Mouse (Mus musculus) forelimb bud, embryonic 11.5 days (tissue): Measurements from ENCODE around the gene Usp6nl.

ENCODE experiments used
- DNase-seq: peaks from one replicate; pipeline ENCODE4 v3.0.0-alpha.2; 2012; ENCODE audit warnings: low read depth, low spot score

The Usp6nl gene

DNA sequence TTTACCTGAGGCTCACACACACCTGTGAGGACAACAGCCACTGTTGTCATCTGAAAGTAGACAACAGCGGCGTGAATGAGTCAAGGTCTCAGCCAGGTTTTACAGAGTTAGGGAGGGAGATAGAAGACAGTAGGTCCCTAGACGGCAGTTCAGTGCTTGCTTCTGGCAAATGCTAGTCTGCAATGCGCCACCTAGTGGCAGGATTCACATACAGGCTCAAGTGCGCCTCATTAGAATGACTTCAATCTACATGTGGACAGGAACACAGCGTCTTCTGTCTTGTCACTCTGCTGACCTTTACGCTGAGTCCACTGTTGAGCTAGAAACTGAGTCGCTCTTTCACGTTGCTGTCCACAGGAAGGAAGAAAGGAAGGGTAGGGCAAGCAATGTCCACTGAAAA, 146.7 kb downstream of the Usp6nl start:
- peak; percentile 76 for DNase-seq

GRCm38 (mm10) chr2:6471110-6471611, 148.7 kb downstream of the Usp6nl start:
- no peak for DNase-seq

- DNase-seq: no peak
Observed at GRCm38 (mm10) chr2:6473829-6474228, 151.4 kb downstream of the Usp6nl start.

DNA sequence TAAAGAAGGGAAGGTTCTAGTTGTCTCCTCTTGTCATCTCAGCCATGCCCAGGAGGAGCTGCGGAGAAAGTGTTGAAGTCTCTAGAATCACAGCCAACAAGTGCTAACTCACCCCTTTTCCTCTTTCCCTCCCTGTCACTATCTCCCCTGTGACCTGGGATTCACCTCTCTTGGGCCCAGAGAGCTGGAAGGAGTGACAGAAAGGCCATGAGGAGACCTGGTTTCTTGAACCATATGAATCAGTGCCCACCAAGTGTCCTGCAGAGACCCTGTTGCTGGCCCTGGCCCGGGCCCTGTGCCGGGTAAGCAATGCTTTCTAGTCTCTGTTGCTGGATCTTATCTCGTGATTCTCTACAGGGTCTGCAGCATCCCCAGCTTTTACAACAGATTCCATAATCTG, 155.4 kb downstream of the Usp6nl start:
- no peak for DNase-seq

DNA sequence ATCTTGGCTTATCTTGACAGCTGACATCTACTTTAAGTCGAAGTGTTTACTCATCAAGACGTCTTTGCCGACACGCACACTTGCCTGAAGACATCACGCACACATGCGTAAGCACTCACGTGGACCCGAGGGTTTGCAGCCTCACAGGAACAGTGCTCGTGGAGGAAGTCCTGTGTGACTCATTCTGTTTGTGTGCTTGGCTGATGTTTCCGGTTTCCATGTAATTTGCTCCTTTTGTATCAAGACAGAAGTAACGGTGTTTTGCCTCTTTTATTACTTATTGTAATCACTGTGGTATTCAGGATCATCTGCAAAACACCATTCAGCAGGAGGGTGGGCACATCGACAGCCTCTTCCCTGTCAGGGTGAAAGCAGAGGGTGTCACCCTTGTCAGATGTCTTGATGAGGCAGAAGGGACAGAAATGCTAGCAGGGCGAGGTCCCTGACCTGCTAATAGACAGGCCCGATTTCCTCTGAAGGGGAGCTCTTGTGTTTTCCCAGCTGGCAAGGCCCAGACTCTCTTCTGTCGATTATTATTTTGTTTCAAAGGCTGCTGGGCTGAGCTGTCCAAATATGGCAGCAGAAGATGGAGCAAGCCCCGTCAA, 156.0 kb downstream of the Usp6nl start:
- no peak for DNase-seq

DNA sequence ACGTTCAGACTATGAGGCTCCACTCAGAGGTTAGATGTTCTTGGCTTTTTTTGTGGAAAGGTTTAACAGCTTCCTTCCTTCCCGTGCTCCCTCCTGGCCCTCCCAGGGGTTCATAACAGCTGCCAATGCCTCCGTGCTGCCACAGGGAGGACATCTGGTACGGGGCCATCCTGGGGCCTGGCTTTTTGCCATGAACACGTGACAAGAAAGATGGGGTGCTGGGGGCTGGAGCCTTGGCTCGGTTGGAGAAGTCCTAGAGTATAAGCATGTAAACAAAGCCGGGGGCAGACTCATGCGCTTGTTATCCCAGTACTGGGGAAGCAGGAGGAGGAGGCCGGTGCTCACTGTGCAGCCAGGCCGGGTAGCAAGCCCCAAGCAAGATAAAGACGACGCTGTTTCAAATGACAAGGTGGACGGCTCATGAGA, 156.5 kb downstream of the Usp6nl start:
- DNase-seq: no peak

GRCm38 (mm10) chr2:6479620-6480019, 157.2 kb downstream of the Usp6nl start:
- DNase-seq: no peak

- DNase-seq: no peak
Observed at GRCm38 (mm10) chr2:6481966-6482365, 159.5 kb downstream of the Usp6nl start.

DNA sequence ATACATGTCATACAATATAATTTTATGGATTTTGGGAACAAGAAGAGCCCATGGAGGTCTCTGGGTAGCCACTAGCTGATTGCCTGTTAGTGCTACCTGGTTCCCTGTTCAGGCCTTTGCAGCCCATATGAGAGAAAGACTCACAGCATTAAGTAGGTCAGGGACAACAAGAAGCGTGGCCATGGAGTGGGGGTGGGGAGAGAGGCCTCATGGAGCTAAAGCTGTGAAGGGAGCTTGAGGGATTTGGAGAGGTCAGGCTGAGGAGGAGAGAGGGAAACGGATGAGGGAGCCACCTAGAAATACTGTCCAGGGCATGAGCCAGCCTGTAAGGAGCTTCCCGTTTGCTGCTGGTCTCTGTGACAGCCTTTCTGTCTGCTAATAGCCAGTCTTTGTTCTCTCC, 159.9 kb downstream of the Usp6nl start:
- DNase-seq: no peak

DNA sequence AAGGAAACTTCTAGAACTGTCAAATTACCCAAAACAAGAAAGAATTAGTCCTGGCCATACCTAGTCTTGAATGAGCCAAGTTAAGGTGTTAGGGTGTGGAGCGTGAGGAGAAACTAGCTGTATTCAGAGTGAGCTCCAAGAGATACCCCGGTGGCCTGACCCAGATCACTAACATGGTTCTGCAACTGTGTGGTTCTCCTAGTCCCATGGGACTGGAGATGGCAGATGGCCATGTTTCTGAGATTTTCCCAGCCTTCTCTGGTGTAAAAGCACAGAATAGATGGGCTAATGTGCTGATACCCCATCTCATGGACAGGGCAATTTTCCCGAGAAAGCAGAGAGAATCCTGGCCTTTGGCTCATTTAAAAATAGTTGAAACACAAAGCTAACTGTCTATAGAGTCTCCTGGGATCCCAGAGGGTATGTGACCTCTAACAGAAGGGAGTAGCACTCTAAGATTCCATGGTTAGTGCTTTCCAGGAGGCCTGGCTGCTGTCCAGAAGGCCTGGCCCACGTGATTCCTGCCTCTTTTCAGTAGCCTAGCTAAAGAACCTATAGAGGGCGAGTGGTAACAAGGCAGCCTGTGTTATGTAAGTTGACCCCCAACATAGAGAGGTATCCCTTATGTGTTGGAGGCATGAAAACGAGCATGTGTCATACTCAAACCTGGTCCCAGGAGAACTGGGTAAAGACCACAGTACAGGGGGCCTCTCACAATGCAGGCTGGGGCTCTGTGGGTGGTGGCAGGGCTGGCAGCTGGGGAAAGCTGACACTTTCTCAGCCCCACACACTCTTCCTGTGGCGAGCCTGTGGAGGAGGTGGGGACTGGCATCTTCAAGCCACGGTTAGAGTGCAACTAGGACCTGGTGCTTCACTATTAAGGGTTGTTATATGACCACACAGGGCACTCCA, 160.9 kb downstream of the Usp6nl start:
- peak; percentile 52 for DNase-seq

GRCm38 (mm10) chr2:6484179-6484578, 161.7 kb downstream of the Usp6nl start:
- no peak for DNase-seq

DNA sequence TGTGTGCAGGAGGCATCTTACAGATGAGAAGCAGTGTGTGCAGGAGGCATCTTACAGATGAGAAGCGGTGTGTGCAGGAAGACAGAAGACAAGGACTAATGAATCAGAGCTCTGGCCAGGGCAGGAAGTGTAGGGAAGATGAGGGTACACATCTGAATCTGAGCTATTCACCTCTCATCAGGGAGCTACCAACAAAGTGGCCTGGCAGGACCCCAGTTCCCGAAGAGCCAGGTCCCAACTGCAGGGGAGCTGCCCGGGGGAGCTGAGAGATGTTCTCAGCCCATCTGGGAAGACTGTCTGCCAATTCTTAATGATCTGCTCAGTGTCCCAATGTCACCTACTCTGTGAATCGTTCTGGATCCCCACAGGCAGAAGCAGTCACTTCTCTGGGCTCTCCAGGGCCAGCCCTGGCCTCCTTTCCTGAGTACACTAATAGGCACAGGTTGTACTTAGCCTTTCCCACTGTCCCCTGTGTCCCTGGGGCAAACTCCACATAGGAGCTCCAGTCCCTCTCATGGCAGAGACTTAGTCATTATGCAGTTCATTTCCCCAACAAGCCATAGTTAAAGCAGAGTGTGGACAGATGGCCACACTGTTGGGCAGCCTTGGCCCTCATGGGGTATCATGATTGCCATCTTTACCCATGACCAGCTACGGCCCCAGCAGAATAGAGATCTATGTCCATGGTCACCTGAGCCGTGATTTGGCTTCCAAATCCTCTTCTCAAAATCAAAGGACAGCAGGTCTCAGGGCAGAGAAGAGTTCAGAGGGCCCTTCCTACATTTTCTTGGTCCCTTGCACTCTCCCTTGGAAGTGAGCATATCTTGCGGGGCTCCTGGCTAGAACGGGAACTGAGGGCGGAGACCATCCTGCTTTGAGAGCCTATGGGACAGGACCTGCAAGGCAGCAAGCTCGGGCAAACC, 165.4 kb downstream of the Usp6nl start:
- no peak for DNase-seq

DNA sequence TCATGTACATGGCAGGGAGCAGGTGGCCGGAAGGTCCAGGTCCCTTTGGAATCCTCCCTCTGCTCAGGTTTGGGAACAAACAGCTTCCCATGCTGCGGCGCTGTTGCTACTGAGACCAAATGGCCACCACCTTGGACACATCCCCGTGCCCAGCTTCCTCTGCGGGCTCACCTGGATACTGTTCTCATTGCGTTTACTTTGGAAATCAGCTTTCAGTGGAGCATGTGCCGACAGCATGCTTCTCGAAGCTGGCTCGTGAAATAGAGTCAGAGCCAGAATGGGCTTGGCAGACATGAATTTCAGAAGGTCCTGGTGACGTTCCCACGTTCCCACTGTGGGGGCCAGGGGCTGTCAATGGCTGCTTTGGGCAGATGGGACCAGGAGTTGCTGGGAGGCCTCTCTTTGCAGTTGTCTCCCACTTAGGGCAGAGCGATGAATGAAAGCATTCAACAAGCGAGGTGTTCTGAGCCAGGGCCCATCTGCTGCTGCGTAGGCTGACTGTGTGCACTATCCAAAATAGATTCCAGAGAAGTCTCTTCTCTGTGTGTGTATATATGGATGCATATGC, 166.1 kb downstream of the Usp6nl start:
- no peak for DNase-seq

DNA sequence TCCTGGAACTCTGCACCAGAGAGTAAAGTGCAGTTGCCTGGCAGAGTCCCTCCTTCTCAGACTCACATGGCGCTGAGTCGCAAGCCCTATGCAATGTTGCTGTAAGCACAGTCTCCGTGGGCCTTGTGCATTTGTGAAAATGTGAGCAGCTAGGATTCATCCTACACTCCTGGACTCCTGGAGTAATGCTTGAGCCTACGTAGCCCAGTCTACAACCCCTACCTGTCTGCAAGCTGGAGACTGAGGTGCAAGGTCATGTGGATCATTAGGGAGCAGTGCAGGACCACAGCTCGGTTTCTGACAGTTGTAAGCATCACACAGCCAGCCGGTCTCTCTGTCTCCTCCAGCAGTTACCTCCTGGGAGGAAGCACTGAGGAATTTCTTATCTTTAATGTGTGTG, 167.6 kb downstream of the Usp6nl start:
- no peak for DNase-seq

DNA sequence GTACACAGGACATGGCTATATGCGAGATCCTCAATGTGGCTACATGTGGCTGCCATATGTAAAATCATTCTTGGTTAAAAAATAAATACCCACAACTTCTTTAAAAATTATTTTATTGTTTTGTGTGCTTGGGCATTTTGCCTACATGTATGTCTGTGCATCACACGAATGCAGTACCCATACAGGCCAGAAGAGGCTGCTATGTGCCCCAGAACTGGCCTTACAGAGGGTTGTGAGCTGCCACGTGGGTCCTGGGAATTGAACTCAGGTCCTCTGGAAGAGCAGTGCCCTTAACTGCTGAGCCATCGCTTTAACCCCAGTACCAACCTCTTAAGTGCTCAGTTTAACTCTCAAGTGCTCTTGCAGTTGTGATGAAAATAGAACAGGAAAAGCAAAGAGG, 168.4 kb downstream of the Usp6nl start:
- DNase-seq: no peak

- DNase-seq: no peak
Observed at GRCm38 (mm10) chr2:6493886-6494285, 171.4 kb downstream of the Usp6nl start.
